Mouse (Mus musculus): ENCODE data around the gene Phlpp1. TPM values are rescaled to one million over a fixed set of nuclear protein-coding genes. Genes with fewer than 3 reads are reported as not detected.

Gene Phlpp1
- 2.1 and 3.4 TPM in 2 replicates for polyA plus RNA-seq (2012)

DNA sequence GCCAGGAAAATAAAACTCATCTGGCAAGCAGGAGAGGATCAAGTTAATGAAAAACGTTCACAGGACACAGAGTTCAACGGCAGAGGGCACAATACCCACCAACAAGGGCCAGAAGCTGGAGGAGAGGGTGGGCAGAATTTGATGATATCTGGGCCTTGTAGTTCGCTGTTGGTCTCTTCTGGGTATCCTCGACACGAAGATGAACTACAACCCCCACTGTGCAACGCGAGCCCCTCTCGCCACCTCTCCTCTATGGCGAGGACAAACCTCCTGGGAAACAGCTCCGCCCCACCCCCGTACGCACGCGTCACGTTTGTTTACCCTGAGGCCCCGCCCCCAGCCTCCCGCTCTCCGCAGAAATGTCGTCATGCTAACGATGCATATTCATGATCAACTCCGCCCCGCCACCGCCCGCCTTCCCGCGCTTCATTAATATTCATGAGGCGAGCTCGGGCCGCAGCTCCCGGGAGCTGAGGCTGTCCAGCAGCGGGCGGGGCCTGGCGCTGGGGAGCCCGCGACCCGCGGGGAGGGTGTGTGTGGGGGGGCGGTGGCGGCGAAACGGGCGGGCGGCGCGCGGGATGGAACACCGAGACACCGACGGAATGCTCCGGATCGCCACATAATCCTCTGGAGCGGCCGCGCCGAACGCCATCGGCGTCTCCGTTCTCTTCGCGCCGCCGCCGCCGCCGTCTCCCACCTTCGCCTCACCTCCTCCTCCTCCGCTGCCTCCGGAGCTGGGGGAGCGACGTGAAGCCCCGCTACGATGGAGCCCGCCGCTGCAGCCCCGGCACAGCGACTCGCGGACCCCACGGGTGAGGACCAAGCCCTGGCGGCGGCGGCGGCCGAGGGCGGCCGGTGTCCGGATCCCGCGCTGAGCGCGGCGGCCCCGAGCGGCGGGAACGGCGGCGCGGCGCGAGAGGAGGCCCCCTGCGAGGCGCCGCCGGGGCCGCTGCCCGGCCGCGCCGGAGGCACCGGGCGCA is at the start of gene Phlpp1:
TSS of gene Phlpp1 (plus strand) at position 512 of the 980 bp plus-strand sequence.

Other genes with a start within 250 kb of the Phlpp1 start
- 13.8 and 15.8 TPM in 2 replicates for gene Zcchc2, start 181.3 kb upstream of the Phlpp1 start, polyA plus RNA-seq (2012)